Mouse (Mus musculus) embryonic fibroblast, embryonic 13.5 days (primary cell): ENCODE data around the gene Kat7. TPM values are rescaled to one million over a fixed set of nuclear protein-coding genes. Genes with fewer than 3 reads are reported as not detected.

Experiments
- H3K27ac ChIP-seq: 2 replicates; pipeline ENCODE4 v1.5.1; 2012; ENCODE audit warnings: low read length, control low read depth, inconsistent platforms; ENCODE audit not compliant: insufficient read depth
- H3K4me1 ChIP-seq: 2 replicates; pipeline ENCODE4 v1.6.1; 2011; ENCODE audit warnings: low read length; ENCODE audit not compliant: control insufficient read depth, insufficient read depth
- H3K4me3 ChIP-seq: 2 replicates; pipeline ENCODE4 v1.5.1; 2011; ENCODE audit warnings: mild to moderate bottlenecking, control low read depth, low read length; ENCODE audit not compliant: insufficient read depth
- CTCF ChIP-seq: IDR thresholded peaks from 2 replicates; pipeline ENCODE4 v1.5.1; 2011; ENCODE audit warnings: mild to moderate bottlenecking, control low read depth, low read length, moderate library complexity, borderline replicate concordance; ENCODE audit not compliant: insufficient read depth
- POLR2A ChIP-seq: IDR thresholded peaks from 2 replicates; pipeline ENCODE4 v1.6.1; 2011; ENCODE audit warnings: low read depth, mild to moderate bottlenecking, control low read depth, low read length, moderate library complexity
- polyA plus RNA-seq: library from polyadenylated mRNA; stranded (reverse); fragments of >200 nt; gene quantifications from 2 replicates; pipeline ENCODE4 v1.2.4, GENCODE M21; 2011; ENCODE audit warnings: low read depth; ENCODE audit not compliant: missing spikeins, insufficient read length

The Kat7 gene
- polyA plus RNA-seq, 1 experiment, result 58.4 TPM

GRCm38 (mm10) chr11:95295736-95296135, 14.3 kb downstream of the Kat7 start:
- no peak for TF ChIP-seq CTCF
- TF ChIP-seq POLR2A, result no peak
- Histone ChIP-seq H3K4me1 (peaks cover 2% of the 10 kb centered on the region; the same call in 1 of the 2 replicates), H3K27ac (no peak overlapping the region), H3K4me3 (no peak overlapping the region)

- Histone ChIP-seq H3K4me3 (no peak overlapping the region), H3K27ac (no peak overlapping the region), H3K4me1 (no peaks in the 10 kb centered on the region)
- no peak for TF ChIP-seq CTCF
- no peak for TF ChIP-seq POLR2A
Measured at GRCm38 (mm10) chr11:95293017-95293624, 16.9 kb downstream of the Kat7 start.

GRCm38 (mm10) chr11:95291998-95292397, 18.0 kb downstream of the Kat7 start:
- TF ChIP-seq POLR2A (no peak), CTCF (no peak)
- no peaks in the 10 kb centered on the region for H3K4me1 ChIP-seq
- H3K27ac ChIP-seq, result no peak overlapping the region
- no peak overlapping the region for H3K4me3 ChIP-seq

GRCm38 (mm10) chr11:95282331-95282730, 27.7 kb downstream of the Kat7 start:
- Histone ChIP-seq H3K27ac (no peak overlapping the region), H3K4me1 (no peaks in the 10 kb centered on the region), H3K4me3 (no peak overlapping the region)
- TF ChIP-seq CTCF, result no peak
- TF ChIP-seq POLR2A, result no peak

GRCm38 (mm10) chr11:95279061-95279659, 30.9 kb downstream of the Kat7 start:
- H3K27ac ChIP-seq, result no peak overlapping the region
- no peak for TF ChIP-seq POLR2A
- TF ChIP-seq CTCF, result no peak
- H3K4me3 ChIP-seq, result no peak overlapping the region
- no peaks in the 10 kb centered on the region for H3K4me1 ChIP-seq

- Histone ChIP-seq H3K27ac (no peak overlapping the region), H3K4me3 (no peak overlapping the region), H3K4me1 (0 out of 2 replicates have a peak, but pooled peaks cover 2% of the 10 kb centered on the region)
- no peak for TF ChIP-seq POLR2A
- TF ChIP-seq CTCF, result no peak
Measured at GRCm38 (mm10) chr11:95276056-95276455, 34.0 kb downstream of the Kat7 start.

GRCm38 (mm10) chr11:95274613-95275012, 35.4 kb downstream of the Kat7 start:
- peak overlapping the region; percentile 6; the same call in 1 of the 2 replicates for H3K27ac ChIP-seq
- no peak overlapping the region for H3K4me3 ChIP-seq
- TF ChIP-seq CTCF (no peak), POLR2A (no peak)
- 0 out of 2 replicates have a peak, but pooled peaks cover 2% of the 10 kb centered on the region for H3K4me1 ChIP-seq

- Histone ChIP-seq H3K4me1 (0 out of 2 replicates have a peak, but pooled peaks cover 2% of the 10 kb centered on the region), H3K27ac (peak overlapping the region; percentile 6), H3K4me3 (no peak overlapping the region)
- TF ChIP-seq POLR2A (no peak), CTCF (no peak)
Measured at GRCm38 (mm10) chr11:95273661-95274060, 36.4 kb downstream of the Kat7 start.

GRCm38 (mm10) chr11:95266540-95267245, 43.4 kb downstream of the Kat7 start:
- H3K27ac ChIP-seq, result no peak overlapping the region
- H3K4me1 ChIP-seq, result no peaks in the 10 kb centered on the region
- H3K4me3 ChIP-seq, result no peak overlapping the region
- no peak for TF ChIP-seq CTCF
- no peak for TF ChIP-seq POLR2A

GRCm38 (mm10) chr11:95264455-95265013, 45.5 kb downstream of the Kat7 start:
- TF ChIP-seq CTCF (no peak), POLR2A (no peak)
- Histone ChIP-seq H3K27ac (no peak overlapping the region), H3K4me1 (no peaks in the 10 kb centered on the region), H3K4me3 (no peak overlapping the region)
